Mouse (Mus musculus): Measurements from ENCODE around the gene Kcnk7. TPM values are rescaled to one million over a fixed set of nuclear protein-coding genes. Genes with fewer than 3 reads are reported as not detected.

The Kcnk7 gene
- polyA plus RNA-seq, 1 experiment from 2014 or later: 0.21 TPM

DNA sequence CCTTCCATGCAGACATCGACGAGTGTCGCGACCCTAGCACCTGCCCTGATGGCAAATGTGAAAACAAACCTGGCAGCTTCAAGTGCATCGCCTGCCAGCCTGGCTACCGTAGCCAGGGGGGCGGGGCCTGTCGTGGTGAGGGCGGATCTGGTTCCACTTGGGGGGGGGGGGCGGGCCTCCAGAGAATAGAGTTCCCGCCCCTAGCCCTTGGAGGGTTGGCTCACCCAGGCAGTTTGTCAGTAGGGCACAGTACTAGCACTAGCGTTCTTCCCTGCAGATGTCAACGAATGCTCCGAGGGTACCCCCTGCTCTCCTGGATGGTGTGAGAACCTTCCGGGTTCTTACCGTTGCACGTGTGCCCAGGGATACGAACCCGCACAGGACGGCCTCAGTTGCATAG lies 47.6 kb downstream of the Kcnk7 start:
- no peaks in the 10 kb centered on the region for H3K9me3 ChIP-seq (ENCODE audit: control insufficient read depth, low read length)
- 8% methylated on average over 19 of the region's 20 CpGs for whole genome bisulfite sequencing
- no peak overlapping the region for H3K27ac ChIP-seq (replicated peaks; ENCODE audit: low read depth, low read length)
- H3K27me3 ChIP-seq (ENCODE audit: control insufficient read depth, insufficient read depth, low read length): peaks cover 42% of the 10 kb centered on the region
- H3K4me2 ChIP-seq (ENCODE audit: low read length): no peak overlapping the region
- peaks cover 7% of the 10 kb centered on the region; the same call in 1 of the 2 replicates for H3K4me1 ChIP-seq (ENCODE audit: control insufficient read depth, insufficient read depth, low read length)
- no peak overlapping the region; the same call in 1 of the 2 replicates for H3K9ac ChIP-seq (replicated peaks; ENCODE audit: low read length)
- ATAC-seq (ENCODE audit: low FRiP score, low TSS enrichment) (no peak), DNase-seq (peak; percentile 26)
- no peaks in the 10 kb centered on the region for H3K36me3 ChIP-seq (ENCODE audit: control insufficient read depth, insufficient read depth, low read length)
- H3K4me3 ChIP-seq (replicated peaks; ENCODE audit: low read depth, low read length): no peak overlapping the region

DNA sequence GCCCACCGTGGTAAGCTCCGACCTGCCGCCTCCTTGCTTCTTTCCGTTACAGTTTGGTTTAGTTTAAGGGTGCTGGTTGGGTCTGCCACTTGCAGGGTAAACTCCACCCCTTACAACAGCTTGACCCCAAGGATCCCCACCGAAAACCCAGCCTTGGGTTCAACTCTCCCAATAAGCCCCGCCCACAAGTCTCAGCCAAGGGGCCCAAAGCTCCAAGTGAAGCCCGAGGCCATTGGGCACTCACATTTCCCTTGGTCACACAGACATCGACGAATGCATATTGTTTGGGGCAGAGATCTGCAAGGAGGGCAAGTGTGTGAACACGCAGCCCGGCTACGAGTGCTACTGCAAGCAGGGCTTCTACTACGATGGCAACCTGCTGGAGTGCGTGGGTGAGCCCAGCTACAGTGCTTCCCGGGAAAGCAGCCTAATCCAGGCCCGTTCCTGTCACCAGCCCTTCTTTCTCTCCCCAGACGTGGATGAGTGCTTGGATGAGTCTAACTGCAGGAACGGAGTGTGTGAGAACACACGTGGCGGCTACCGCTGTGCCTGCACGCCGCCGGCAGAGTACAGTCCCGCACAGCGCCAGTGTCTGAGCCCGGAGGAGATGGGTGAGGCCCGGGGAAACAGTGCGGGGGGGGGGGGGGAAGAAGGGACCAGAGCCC lies 52.3 kb downstream of the Kcnk7 start:
- ATAC-seq (ENCODE audit: low FRiP score, low TSS enrichment) (no peak; the same call in 1 of the 2 replicates), DNase-seq (peak; percentile 37)
- no peak overlapping the region for H3K27ac ChIP-seq (replicated peaks; ENCODE audit: low read depth, low read length)
- H3K9me3 ChIP-seq (ENCODE audit: control insufficient read depth, low read length): no peaks in the 10 kb centered on the region
- no peak overlapping the region for H3K9ac ChIP-seq (replicated peaks; ENCODE audit: low read length)
- H3K27me3 ChIP-seq (ENCODE audit: control insufficient read depth, insufficient read depth, low read length): peaks cover 36% of the 10 kb centered on the region
- H3K36me3 ChIP-seq (ENCODE audit: control insufficient read depth, insufficient read depth, low read length): peaks cover 44% of the 10 kb centered on the region
- H3K4me3 ChIP-seq (replicated peaks; ENCODE audit: low read depth, low read length): 0 out of 2 replicates have a peak overlapping the region, but pooled peaks have one; percentile 12
- 10% methylated on average over 26 of the region's 29 CpGs for WGBS
- peaks cover 10% of the 10 kb centered on the region; the same call in 1 of the 2 replicates for H3K4me1 ChIP-seq (ENCODE audit: control insufficient read depth, insufficient read depth, low read length)
- peak overlapping the region; percentile 33 for H3K4me2 ChIP-seq (ENCODE audit: low read length)

Small RNA genes within 50 kb of the gene (microRNA-seq; reads per million reads assigned to microRNA genes)
- gene Mir6987: 0.88 reads per million

Other genes starting within 250 kb of the Kcnk7 start
- gene Ccdc85b, start 246.5 kb upstream of the Kcnk7 start, polyA plus RNA-seq (2014; fragmentation: Nextera tagmentation; extraction: Ambion mirVana): 7.6 and 9.1 TPM in 2 replicates
- 169 and 199 TPM in 2 replicates for gene Fibp, start 243.8 kb upstream of the Kcnk7 start, polyA plus RNA-seq (2014; fragmentation: Nextera tagmentation; extraction: Ambion mirVana)
- 4.3 and 4.9 TPM in 2 replicates for gene Ctsw, start 235.9 kb upstream of the Kcnk7 start, polyA plus RNA-seq (2014; fragmentation: Nextera tagmentation; extraction: Ambion mirVana)
- gene Efemp2, start 230.4 kb upstream of the Kcnk7 start, polyA plus RNA-seq (2014; fragmentation: Nextera tagmentation; extraction: Ambion mirVana): 18.0 and 28.7 TPM in 2 replicates
- gene Mus81, start 216.0 kb upstream of the Kcnk7 start, polyA plus RNA-seq (2014; fragmentation: Nextera tagmentation; extraction: Ambion mirVana): 43.4 and 49.3 TPM in 2 replicates
- gene Cfl1, start 213.9 kb upstream of the Kcnk7 start, polyA plus RNA-seq (2014; fragmentation: Nextera tagmentation; extraction: Ambion mirVana): 4,021 and 4,124 TPM in 2 replicates
- gene 1700020D05Rik, start 200.6 kb upstream of the Kcnk7 start, polyA plus RNA-seq (2014; fragmentation: Nextera tagmentation; extraction: Ambion mirVana): 0.36 TPM in 2 replicates
- gene Snx32, start 193.8 kb upstream of the Kcnk7 start, polyA plus RNA-seq (2014; fragmentation: Nextera tagmentation; extraction: Ambion mirVana): 89.8 and 98.4 TPM in 2 replicates
- gene Ovol1, start 143.7 kb upstream of the Kcnk7 start, polyA plus RNA-seq (2014; fragmentation: Nextera tagmentation; extraction: Ambion mirVana): not detected in 2 replicates
- gene Ap5b1, start 136.3 kb upstream of the Kcnk7 start, polyA plus RNA-seq (2014; fragmentation: Nextera tagmentation; extraction: Ambion mirVana): 1.6 and 2.8 TPM in 2 replicates
- gene Rnaseh2c, start 102.5 kb upstream of the Kcnk7 start, polyA plus RNA-seq (2014; fragmentation: Nextera tagmentation; extraction: Ambion mirVana): 46.8 and 58.8 TPM in 2 replicates
- gene Kat5, start 94.1 kb upstream of the Kcnk7 start, polyA plus RNA-seq (2014; fragmentation: Nextera tagmentation; extraction: Ambion mirVana): 49.5 and 58.3 TPM in 2 replicates
- 30.0 and 30.2 TPM in 2 replicates for gene Rela, start 66.9 kb upstream of the Kcnk7 start, polyA plus RNA-seq (2014; fragmentation: Nextera tagmentation; extraction: Ambion mirVana)
- 8.1 and 11.5 TPM in 2 replicates for gene Sipa1, start 40.7 kb upstream of the Kcnk7 start, polyA plus RNA-seq (2014; fragmentation: Nextera tagmentation; extraction: Ambion mirVana)
- 6.8 and 12.1 TPM in 2 replicates for gene Map3k11, start 15.6 kb upstream of the Kcnk7 start, polyA plus RNA-seq (2014; fragmentation: Nextera tagmentation; extraction: Ambion mirVana)
- 33.6 and 34.4 TPM in 2 replicates for gene Pcnx3, start 15.5 kb upstream of the Kcnk7 start, polyA plus RNA-seq (2014; fragmentation: Nextera tagmentation; extraction: Ambion mirVana)
- gene Ehbp1l1, start 21.9 kb downstream of the Kcnk7 start, polyA plus RNA-seq (2014; fragmentation: Nextera tagmentation; extraction: Ambion mirVana): 12.4 and 14.3 TPM in 2 replicates
- gene Fam89b, start 25.3 kb downstream of the Kcnk7 start, polyA plus RNA-seq (2014; fragmentation: Nextera tagmentation; extraction: Ambion mirVana): 154 and 169 TPM in 2 replicates
- 10.1 and 10.5 TPM in 2 replicates for gene Ltbp3, start 36.5 kb downstream of the Kcnk7 start, polyA plus RNA-seq (2014; fragmentation: Nextera tagmentation; extraction: Ambion mirVana)
- 73.5 and 78.2 TPM in 2 replicates for gene Scyl1, start 67.1 kb downstream of the Kcnk7 start, polyA plus RNA-seq (2014; fragmentation: Nextera tagmentation; extraction: Ambion mirVana)
- 8.3 and 12.2 TPM in 2 replicates for gene Frmd8, start 170.9 kb downstream of the Kcnk7 start, polyA plus RNA-seq (2014; fragmentation: Nextera tagmentation; extraction: Ambion mirVana)
- gene Slc25a45, start 173.4 kb downstream of the Kcnk7 start, polyA plus RNA-seq (2014; fragmentation: Nextera tagmentation; extraction: Ambion mirVana): 0.73 and 1.2 TPM in 2 replicates
- 9.9 and 10.8 TPM in 2 replicates for gene Tigd3, start 189.8 kb downstream of the Kcnk7 start, polyA plus RNA-seq (2014; fragmentation: Nextera tagmentation; extraction: Ambion mirVana)
- 96.6 and 108 TPM in 2 replicates for gene Dpf2, start 208.6 kb downstream of the Kcnk7 start, polyA plus RNA-seq (2014; fragmentation: Nextera tagmentation; extraction: Ambion mirVana)
- 12.3 and 16.2 TPM in 2 replicates for gene Cdc42ep2, start 220.4 kb downstream of the Kcnk7 start, polyA plus RNA-seq (2014; fragmentation: Nextera tagmentation; extraction: Ambion mirVana)